Mouse (Mus musculus): ENCODE measurements at regions not wholly inside any gene's neighbourhood (a gene's known extent, or its start where the extent isn't known, plus 50 kb on each side); places are given as distances from the start of the nearest gene placed in this dataset.
"Not testable (repeated sequence)": the region's sequence is repeated elsewhere in the genome, so short reads cannot be mapped to it uniquely, and the experiment has no call there.

DNA sequence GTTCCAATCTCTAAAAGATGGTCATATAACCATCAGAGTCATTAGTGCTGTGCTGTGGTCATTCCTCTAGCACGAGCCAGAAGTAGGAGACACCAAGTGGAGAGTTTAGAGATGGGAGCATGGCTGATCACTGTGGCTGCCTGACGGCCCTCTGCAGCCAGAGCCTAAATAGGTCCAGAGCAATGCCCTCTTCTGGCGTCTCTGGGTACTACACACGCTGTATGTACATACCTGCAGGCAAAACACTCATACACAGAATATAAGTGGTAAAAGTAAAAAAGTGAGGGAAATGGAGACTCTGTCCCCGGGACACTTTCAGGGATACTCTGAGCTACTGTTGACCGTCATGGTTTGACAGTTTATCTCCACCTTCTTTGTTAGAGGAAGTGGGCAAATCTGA lies 91.4 kb downstream of the Gm21738 start:
- no peaks in the 10 kb centered on the region for H3K27me3 ChIP-seq (replicated peaks; ENCODE audit: control insufficient read depth, insufficient read depth, low read length)
- no peaks in the 10 kb centered on the region for H3K36me3 ChIP-seq (ENCODE audit: control insufficient read depth, insufficient read depth, low read length)
- no peak overlapping the region for H3K4me2 ChIP-seq (ENCODE audit: low read depth, low read length)
- H3K4me1 ChIP-seq (ENCODE audit: control insufficient read depth, insufficient read depth, low read length), result no peaks in the 10 kb centered on the region
- H3K4me3 ChIP-seq (ENCODE audit: low read length), result no peak overlapping the region
- 87% methylated on average over 6 of the region's 6 CpGs for WGBS
- no peak overlapping the region for H3K27ac ChIP-seq (ENCODE audit: low read length)
- H3K9me3 ChIP-seq (ENCODE audit: control insufficient read depth, low read length), result no peaks in the 10 kb centered on the region
- no peak overlapping the region for H3K9ac ChIP-seq (ENCODE audit: low read depth, low read length)
- no peak for ATAC-seq

GRCm38 (mm10) chr14:19311614-19312013 lies 107.1 kb downstream of the Gm21738 start:
- H3K27ac ChIP-seq (ENCODE audit: low read length), result no peak overlapping the region
- ATAC-seq, result no peak

DNA sequence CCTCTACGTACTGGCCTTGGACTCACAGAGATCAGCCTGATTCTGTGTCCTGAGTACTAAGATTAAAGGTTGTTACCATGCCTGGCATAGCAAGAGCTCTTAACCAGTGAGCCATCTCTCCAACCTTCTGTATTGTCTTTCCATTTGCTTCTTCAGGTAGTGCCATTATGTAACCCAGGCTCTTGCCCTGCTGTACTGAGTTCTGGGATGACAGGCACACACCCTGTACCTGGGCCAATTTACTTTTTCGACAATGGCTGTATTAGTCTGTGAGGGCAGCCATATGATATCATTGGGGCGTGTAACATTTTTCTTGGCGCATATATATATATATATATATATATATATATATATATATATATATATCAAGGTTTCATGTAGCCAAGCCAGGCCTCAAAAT lies 115.9 kb downstream of the Gm21738 start:
- not testable (repeated sequence) for H3K9me3 ChIP-seq (ENCODE audit: control insufficient read depth, low read length); ATAC-seq; H3K27ac ChIP-seq (ENCODE audit: low read length); H3K4me1 ChIP-seq (ENCODE audit: control insufficient read depth, insufficient read depth, low read length); H3K4me2 ChIP-seq (ENCODE audit: low read depth, low read length); H3K27me3 ChIP-seq (replicated peaks; ENCODE audit: control insufficient read depth, insufficient read depth, low read length); H3K9ac ChIP-seq (ENCODE audit: low read depth, low read length); H3K4me3 ChIP-seq (ENCODE audit: low read length); H3K36me3 ChIP-seq (ENCODE audit: control insufficient read depth, insufficient read depth, low read length)
- WGBS, result 51% methylated on average over 4 of the region's 4 CpGs

More at GRCm38 (mm10) chr14:19311614-19312013, 107.1 kb downstream of the Gm21738 start:
- H3K9me3 ChIP-seq (ENCODE audit: control insufficient read depth, low read length), result peaks cover 7% of the 10 kb centered on the region
- no peaks in the 10 kb centered on the region for H3K27me3 ChIP-seq (replicated peaks; ENCODE audit: control insufficient read depth, insufficient read depth, low read length)
- H3K4me2 ChIP-seq (ENCODE audit: low read depth, low read length), result no peak overlapping the region
- H3K36me3 ChIP-seq (ENCODE audit: control insufficient read depth, insufficient read depth, low read length), result no peaks in the 10 kb centered on the region
- H3K4me1 ChIP-seq (ENCODE audit: control insufficient read depth, insufficient read depth, low read length), result no peaks in the 10 kb centered on the region
- no peak overlapping the region for H3K4me3 ChIP-seq (ENCODE audit: low read length)
- WGBS, result 74% methylated on average over 21 of the region's 21 CpGs
- no peak overlapping the region for H3K9ac ChIP-seq (ENCODE audit: low read depth, low read length)

GRCm38 (mm10) chr14:19279096-19279495 lies 139.6 kb downstream of the Gm21738 start:
- Histone ChIP-seq H3K9ac (ENCODE audit: low read depth, low read length) (no peak overlapping the region), H3K9me3 (ENCODE audit: control insufficient read depth, low read length) (no peaks in the 10 kb centered on the region), H3K36me3 (ENCODE audit: control insufficient read depth, insufficient read depth, low read length) (no peaks in the 10 kb centered on the region), H3K27me3 (replicated peaks; ENCODE audit: control insufficient read depth, insufficient read depth, low read length) (no peaks in the 10 kb centered on the region), H3K4me1 (ENCODE audit: control insufficient read depth, insufficient read depth, low read length) (no peaks in the 10 kb centered on the region), H3K4me3 (ENCODE audit: low read length) (no peak overlapping the region), H3K27ac (ENCODE audit: low read length) (no peak overlapping the region), H3K4me2 (ENCODE audit: low read depth, low read length) (no peak overlapping the region)
- whole genome bisulfite sequencing, result 83% methylated on average over 1 of the region's 1 CpGs
- no peak for ATAC-seq

DNA sequence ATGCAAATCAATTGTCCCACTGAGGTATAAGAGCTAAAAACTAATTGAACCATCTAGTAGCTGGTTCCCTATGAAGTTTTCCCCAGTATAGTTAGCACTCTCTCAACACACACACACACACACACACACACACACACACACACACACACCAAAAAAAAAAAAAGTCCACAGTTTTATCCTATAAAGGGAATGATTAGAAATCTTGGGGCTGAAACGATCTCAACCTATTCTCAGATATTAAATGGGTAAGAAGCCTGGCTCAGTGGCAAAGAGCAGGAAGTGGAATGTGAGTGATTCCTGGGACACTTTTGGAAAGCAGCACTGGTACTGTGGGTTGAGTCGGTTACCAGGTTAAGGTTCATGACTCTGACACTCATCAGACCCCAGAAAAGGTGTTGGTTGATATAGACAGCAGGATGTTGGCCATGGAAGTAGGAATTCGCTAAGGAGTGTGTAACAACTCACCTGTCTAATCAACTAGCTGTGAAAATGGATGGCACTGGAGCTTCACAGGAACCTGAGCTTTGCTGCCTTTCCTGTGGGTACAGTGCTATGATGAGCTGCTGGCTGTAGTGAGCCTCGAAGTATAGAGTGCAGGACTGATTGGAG lies 140.8 kb downstream of the Gm21738 start:
- Histone ChIP-seq H3K9me3 (ENCODE audit: control insufficient read depth, low read length) (no peaks in the 10 kb centered on the region), H3K36me3 (ENCODE audit: control insufficient read depth, insufficient read depth, low read length) (no peaks in the 10 kb centered on the region), H3K4me2 (ENCODE audit: low read depth, low read length) (no peak overlapping the region), H3K4me1 (ENCODE audit: control insufficient read depth, insufficient read depth, low read length) (no peaks in the 10 kb centered on the region), H3K27me3 (replicated peaks; ENCODE audit: control insufficient read depth, insufficient read depth, low read length) (no peaks in the 10 kb centered on the region), H3K9ac (ENCODE audit: low read depth, low read length) (no peak overlapping the region), H3K4me3 (ENCODE audit: low read length) (no peak overlapping the region), H3K27ac (ENCODE audit: low read length) (no peak overlapping the region)
- 65% methylated on average over 4 of the region's 4 CpGs for WGBS
- ATAC-seq, result peak; percentile 91
